Mouse (Mus musculus) 3134 (cell line): ENCODE measurements at regions not wholly inside any gene's neighbourhood (a gene's known extent, or its start where the extent isn't known, plus 50 kb on each side); places are given as distances from the start of the nearest gene placed in this dataset.

Experiments
- DNase-seq: peaks from one replicate; pipeline ENCODE4 v3.0.0-alpha.2; 2011; ENCODE audit warnings: low spot score; ENCODE audit not compliant: insufficient read length; ENCODE audit errors: extremely low read depth

- no peak for DNase-seq
Observed at GRCm38 (mm10) chr16:62681880-62682279, 104.7 kb downstream of the Nsun3 start.

GRCm38 (mm10) chr16:62676815-62677214, 109.8 kb downstream of the Nsun3 start:
- DNase-seq, result no peak

- no peak for DNase-seq
Observed at GRCm38 (mm10) chr16:62657383-62657782, 129.2 kb downstream of the Nsun3 start.

GRCm38 (mm10) chr16:62654436-62654835, 132.2 kb downstream of the Nsun3 start:
- DNase-seq, result no peak

GRCm38 (mm10) chr16:62653817-62654216, 132.8 kb downstream of the Nsun3 start:
- no peak for DNase-seq

GRCm38 (mm10) chr16:62652769-62653465, 133.7 kb downstream of the Nsun3 start:
- DNase-seq, result no peak

- DNase-seq, result no peak
Observed at GRCm38 (mm10) chr16:62650856-62651255, 135.8 kb downstream of the Nsun3 start.

GRCm38 (mm10) chr16:62648326-62648725, 138.3 kb downstream of the Nsun3 start:
- no peak for DNase-seq

- DNase-seq, result no peak
Observed at GRCm38 (mm10) chr16:62646113-62646512, 140.5 kb downstream of the Nsun3 start.

GRCm38 (mm10) chr16:62642859-62643403, 143.7 kb downstream of the Nsun3 start:
- no peak for DNase-seq

- DNase-seq, result no peak
Observed at GRCm38 (mm10) chr16:62623938-62624337, 162.7 kb downstream of the Nsun3 start.

- DNase-seq, result peak; percentile 63
Observed at GRCm38 (mm10) chr16:62610873-62611272, 175.7 kb downstream of the Nsun3 start.

GRCm38 (mm10) chr16:62608617-62609016, 178.0 kb downstream of the Nsun3 start:
- no peak for DNase-seq

GRCm38 (mm10) chr16:62605920-62606319, 180.7 kb downstream of the Nsun3 start:
- no peak for DNase-seq

GRCm38 (mm10) chr16:62562051-62562450, 224.6 kb downstream of the Nsun3 start:
- no peak for DNase-seq

GRCm38 (mm10) chr16:62543156-62543555, 243.5 kb downstream of the Nsun3 start:
- no peak for DNase-seq

- no peak for DNase-seq
Observed at GRCm38 (mm10) chr16:62537730-62538479, 248.7 kb downstream of the Nsun3 start.

GRCm38 (mm10) chr16:62509321-62509720, 277.3 kb downstream of the Nsun3 start:
- no peak for DNase-seq

- no peak for DNase-seq
Observed at GRCm38 (mm10) chr16:62506725-62507482, 279.7 kb downstream of the Nsun3 start.

GRCm38 (mm10) chr16:62500870-62501269, 285.7 kb downstream of the Nsun3 start:
- DNase-seq, result no peak

- no peak for DNase-seq
Observed at GRCm38 (mm10) chr16:62500334-62500733, 286.3 kb downstream of the Nsun3 start.
